Mouse (Mus musculus) CD4-positive helper T cell, adult 2 months (primary cell): ENCODE data around the gene Dbp.
"Not testable (repeated sequence)": the region's sequence is repeated elsewhere in the genome, so short reads cannot be mapped to it uniquely, and the experiment has no call there.

Source experiments
- DNase-seq: peaks from one replicate; pipeline ENCODE4 v3.0.0-alpha.2; 2012; ENCODE audit warnings: low read depth, missing footprints, low spot score

Dbp gene

GRCm38 (mm10) chr7:45704730-45705442 is at the start of gene Dbp:
Dbp (plus strand) TSS chr7:45705088.
- DNase-seq = peak; percentile 99

- DNase-seq = no peak
Observed at GRCm38 (mm10) chr7:45660746-45661478, 44.0 kb upstream of the Dbp start.

GRCm38 (mm10) chr7:45661702-45662101 is 43.2 kb upstream of the Dbp start:
- not testable (repeated sequence) for DNase-seq

- no peak for DNase-seq
Observed at GRCm38 (mm10) chr7:45665303-45666138, 39.4 kb upstream of the Dbp start.

GRCm38 (mm10) chr7:45666161-45666560 is 38.7 kb upstream of the Dbp start, which contains the start of gene Fut2:
Fut2 (minus strand) TSS chr7:45666394.
- DNase-seq = no peak

GRCm38 (mm10) chr7:45667761-45668160 is 37.1 kb upstream of the Dbp start:
- DNase-seq = no peak

- no peak for DNase-seq
Observed at GRCm38 (mm10) chr7:45668921-45669320, 36.0 kb upstream of the Dbp start.

- DNase-seq = no peak
Observed at GRCm38 (mm10) chr7:45677627-45678295, 27.1 kb upstream of the Dbp start.

GRCm38 (mm10) chr7:45678513-45678912 is 26.4 kb upstream of the Dbp start:
- no peak for DNase-seq

GRCm38 (mm10) chr7:45679966-45680621 is 24.8 kb upstream of the Dbp start:
- DNase-seq = no peak

GRCm38 (mm10) chr7:45681046-45681736 is 23.7 kb upstream of the Dbp start:
- no peak for DNase-seq

GRCm38 (mm10) chr7:45682144-45683126 is 22.5 kb upstream of the Dbp start:
- peak; percentile 82 for DNase-seq

- DNase-seq = peak; percentile 41
Observed at GRCm38 (mm10) chr7:45683396-45684050, 21.4 kb upstream of the Dbp start, which contains the start of gene Ntn5. Ntn5 (plus strand) TSS chr7:45684022.

- DNase-seq = no peak
Observed at GRCm38 (mm10) chr7:45685811-45686210, 19.1 kb upstream of the Dbp start.

GRCm38 (mm10) chr7:45686841-45687240 is 18.0 kb upstream of the Dbp start:
- peak; percentile 40 for DNase-seq

GRCm38 (mm10) chr7:45689099-45689498 is 15.8 kb upstream of the Dbp start:
- no peak for DNase-seq

GRCm38 (mm10) chr7:45689800-45690199 is 15.1 kb upstream of the Dbp start:
- DNase-seq = no peak

GRCm38 (mm10) chr7:45692364-45692763 is 12.5 kb upstream of the Dbp start:
- no peak for DNase-seq
